Mouse (Mus musculus): Measurements from ENCODE around the gene Dnajc10. TPM values are rescaled to one million over a fixed set of nuclear protein-coding genes. Genes with fewer than 3 reads are reported as not detected.

Dnajc10 gene
- polyA plus RNA-seq, 1 experiment from 2014 or later: 60.7 TPM

Other genes starting within 250 kb of the Dnajc10 start
- 10.5 and 15.0 TPM in 2 replicates for gene Pde1a, start 186.0 kb upstream of the Dnajc10 start, polyA plus RNA-seq (2014; fragmentation: Nextera tagmentation; extraction: Ambion mirVana)
- gene Prdx6b, start 23.0 kb upstream of the Dnajc10 start, polyA plus RNA-seq (2014; fragmentation: Nextera tagmentation; extraction: Ambion mirVana): not detected in 2 replicates
- gene Frzb, start 132.2 kb downstream of the Dnajc10 start, polyA plus RNA-seq (2014; fragmentation: Nextera tagmentation; extraction: Ambion mirVana): 2.9 and 3.4 TPM in 2 replicates